Mouse (Mus musculus): Measurements from ENCODE around the gene Cog5. TPM values are rescaled to one million over a fixed set of nuclear protein-coding genes. Genes with fewer than 3 reads are reported as not detected.

Cog5 gene
- polyA plus RNA-seq, 1 experiment from 2014 or later = 34.9 TPM

DNA sequence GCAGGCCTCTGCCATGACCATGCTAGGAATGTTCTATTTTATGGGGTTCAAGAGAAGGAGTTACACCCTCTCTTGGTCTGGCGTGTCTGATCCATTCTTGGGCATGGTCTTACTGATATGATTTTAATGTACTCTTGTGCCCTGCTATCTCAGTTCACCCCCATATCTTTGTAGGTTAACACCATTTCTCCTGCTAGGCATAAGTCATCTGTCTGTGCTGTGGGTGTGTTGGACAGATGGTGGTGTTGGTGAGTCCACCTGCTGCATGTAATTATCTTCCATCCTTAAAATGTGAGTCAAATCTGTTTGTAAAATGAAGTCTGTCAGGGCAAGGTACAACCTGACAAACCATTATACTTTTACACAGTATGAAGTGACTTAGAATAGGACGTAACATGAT is 252.8 kb downstream of the Cog5 start:
- no peaks in the 10 kb centered on the region for H3K4me1 ChIP-seq (replicated peaks; ENCODE audit: control insufficient read depth, insufficient read depth, low read length)
- no peak for ATAC-seq (replicated peaks; ENCODE audit: low FRiP score, low TSS enrichment, low read depth)
- no peak overlapping the region for H3K27ac ChIP-seq (ENCODE audit: low read depth)

DNA sequence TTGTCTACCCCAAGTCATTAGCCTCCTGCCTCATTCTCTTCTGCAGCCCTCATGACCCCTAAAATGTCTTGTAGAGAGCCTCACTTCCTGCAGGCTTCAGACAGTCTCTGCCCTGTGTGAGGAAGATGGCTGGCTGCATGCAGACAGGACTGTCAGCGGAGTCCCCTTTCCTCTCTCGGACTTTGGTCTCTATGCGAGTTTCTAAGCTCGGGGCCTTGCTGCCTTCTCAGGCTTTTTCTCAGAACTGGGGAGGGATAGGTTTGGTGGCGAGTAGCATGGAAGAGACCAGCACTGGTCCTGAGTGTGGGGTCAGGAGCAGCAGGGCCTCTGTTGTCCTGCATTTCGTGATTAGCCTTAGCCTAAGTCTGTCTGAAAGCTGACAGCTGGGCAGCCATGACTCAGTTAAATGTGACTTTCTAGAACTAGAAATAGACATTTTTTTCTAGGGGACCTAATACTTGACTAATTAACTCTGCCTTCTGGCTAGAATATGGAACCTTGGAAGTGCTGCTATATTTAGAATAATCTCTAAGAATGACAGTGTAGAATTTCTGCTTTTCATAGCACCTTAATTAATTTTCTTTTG is 258.4 kb downstream of the Cog5 start:
- no peaks in the 10 kb centered on the region for H3K9me3 ChIP-seq (ENCODE audit: control insufficient read depth, low read length)
- no peak overlapping the region for H3K27ac ChIP-seq (ENCODE audit: low read depth)
- DNase-seq (ENCODE audit: low spot score) (no peak), ATAC-seq (replicated peaks; ENCODE audit: low FRiP score, low TSS enrichment, low read depth) (no peak)
- H3K4me1 ChIP-seq (replicated peaks; ENCODE audit: control insufficient read depth, insufficient read depth, low read length) = no peaks in the 10 kb centered on the region
- 82% methylated on average over 6 of the region's 6 CpGs for WGBS
- H3K4me3 ChIP-seq (ENCODE audit: low read depth, low read length) = no peak overlapping the region
- no peaks in the 10 kb centered on the region for H3K36me3 ChIP-seq (ENCODE audit: control insufficient read depth, insufficient read depth, low read length)
- H3K27me3 ChIP-seq (replicated peaks; ENCODE audit: control insufficient read depth, insufficient read depth, low read length) = no peaks in the 10 kb centered on the region
- no peak overlapping the region for H3K4me2 ChIP-seq (ENCODE audit: low read length)
- no peak overlapping the region for H3K9ac ChIP-seq (ENCODE audit: low read length)

More for the DNA sequence above, 252.8 kb downstream of the Cog5 start:
- no peak overlapping the region for H3K4me2 ChIP-seq (ENCODE audit: low read length)
- H3K9ac ChIP-seq (ENCODE audit: low read length) = no peak overlapping the region
- no peaks in the 10 kb centered on the region for H3K9me3 ChIP-seq (ENCODE audit: control insufficient read depth, low read length)
- H3K27me3 ChIP-seq (replicated peaks; ENCODE audit: control insufficient read depth, insufficient read depth, low read length) = no peaks in the 10 kb centered on the region
- no peak for DNase-seq (ENCODE audit: low spot score)
- 95% methylated on average over 2 of the region's 2 CpGs for WGBS
- H3K4me3 ChIP-seq (ENCODE audit: low read depth, low read length) = no peak overlapping the region
- H3K36me3 ChIP-seq (ENCODE audit: control insufficient read depth, insufficient read depth, low read length) = no peaks in the 10 kb centered on the region

DNA sequence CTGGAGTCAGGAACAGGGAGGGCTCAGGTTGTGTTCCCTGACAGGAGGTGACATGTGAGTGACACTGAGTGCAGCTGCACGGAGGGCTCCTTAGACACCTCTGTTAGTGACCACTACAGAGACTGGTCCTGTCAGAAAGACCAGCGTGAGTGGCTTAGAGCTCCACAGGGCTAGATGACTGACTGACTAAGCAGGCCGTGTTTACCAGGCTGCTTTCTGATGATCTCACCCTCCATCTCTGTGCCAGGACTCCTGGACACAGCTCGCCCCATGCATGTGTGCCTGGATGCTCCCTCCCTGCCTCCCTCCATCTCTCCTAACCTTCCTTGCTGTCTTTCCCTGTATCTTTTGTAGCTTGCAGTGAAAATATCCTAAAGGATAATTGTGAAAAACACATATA is 258.9 kb downstream of the Cog5 start:
- no peak overlapping the region for H3K9ac ChIP-seq (ENCODE audit: low read length)
- WGBS = 72% methylated on average over 4 of the region's 4 CpGs

DNA sequence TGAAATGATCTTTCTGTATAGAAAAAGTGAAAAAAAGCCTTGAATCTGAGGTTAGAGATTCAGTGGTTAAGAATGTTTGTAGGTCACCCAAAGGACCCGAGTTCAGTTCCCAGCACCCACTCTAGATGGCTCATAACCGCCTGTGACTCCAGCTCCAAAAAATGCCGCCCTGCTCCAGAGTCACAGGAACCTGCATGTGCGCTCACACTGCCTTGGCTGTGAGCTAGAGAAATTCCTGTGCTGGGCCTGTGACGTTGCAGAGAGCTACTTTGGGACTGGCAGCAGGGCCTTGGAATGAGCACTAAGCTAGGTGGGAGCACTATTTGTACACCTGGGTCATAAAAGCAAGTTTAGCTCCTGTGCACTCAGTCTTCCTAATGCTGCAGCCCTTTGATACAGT is 262.0 kb downstream of the Cog5 start:
- H3K36me3 ChIP-seq (ENCODE audit: control insufficient read depth, insufficient read depth, low read length) = 0 out of 2 replicates have a peak, but pooled peaks cover 6% of the 10 kb centered on the region
- no peak overlapping the region for H3K4me2 ChIP-seq (ENCODE audit: low read length)
- no peak overlapping the region for H3K27ac ChIP-seq (ENCODE audit: low read depth)
- no peak for DNase-seq (ENCODE audit: low spot score)
- H3K4me1 ChIP-seq (replicated peaks; ENCODE audit: control insufficient read depth, insufficient read depth, low read length) = no peaks in the 10 kb centered on the region
- H3K9ac ChIP-seq (ENCODE audit: low read length) = no peak overlapping the region
- H3K9me3 ChIP-seq (ENCODE audit: control insufficient read depth, low read length) = no peaks in the 10 kb centered on the region
- no peak for ATAC-seq (replicated peaks; ENCODE audit: low FRiP score, low TSS enrichment, low read depth)
- H3K27me3 ChIP-seq (replicated peaks; ENCODE audit: control insufficient read depth, insufficient read depth, low read length) = no peaks in the 10 kb centered on the region
- WGBS = 91% methylated on average over 5 of the region's 5 CpGs
- H3K4me3 ChIP-seq (ENCODE audit: low read depth, low read length) = no peak overlapping the region

More for the DNA sequence above, 258.9 kb downstream of the Cog5 start:
- Histone ChIP-seq H3K4me1 (replicated peaks; ENCODE audit: control insufficient read depth, insufficient read depth, low read length) (no peaks in the 10 kb centered on the region), H3K4me2 (ENCODE audit: low read length) (no peak overlapping the region), H3K9me3 (ENCODE audit: control insufficient read depth, low read length) (no peaks in the 10 kb centered on the region), H3K36me3 (ENCODE audit: control insufficient read depth, insufficient read depth, low read length) (no peaks in the 10 kb centered on the region), H3K27me3 (replicated peaks; ENCODE audit: control insufficient read depth, insufficient read depth, low read length) (no peaks in the 10 kb centered on the region), H3K4me3 (ENCODE audit: low read depth, low read length) (no peak overlapping the region), H3K27ac (ENCODE audit: low read depth) (no peak overlapping the region)
- ATAC-seq (replicated peaks; ENCODE audit: low FRiP score, low TSS enrichment, low read depth) (no peak), DNase-seq (ENCODE audit: low spot score) (no peak)

DNA sequence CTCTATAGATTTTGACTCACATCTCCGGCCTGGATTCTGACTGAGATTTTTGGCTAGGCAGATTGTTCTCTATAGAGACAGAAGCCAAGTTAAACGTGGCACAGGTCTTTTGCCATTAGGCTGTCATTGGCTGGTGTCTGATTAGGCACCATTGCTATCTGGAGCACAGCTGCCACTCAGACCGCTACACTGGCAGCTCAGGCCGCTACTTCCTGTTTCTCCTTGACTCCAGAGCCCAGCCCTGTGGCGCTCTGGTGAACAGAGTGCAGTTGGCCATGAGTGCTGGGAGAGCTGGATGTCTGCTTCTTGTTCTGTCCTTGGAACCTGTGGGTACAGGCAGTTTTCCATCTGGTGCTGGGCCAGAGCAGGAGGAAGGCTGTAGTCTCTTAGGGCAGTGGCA is 262.6 kb downstream of the Cog5 start:
- Histone ChIP-seq H3K4me1 (replicated peaks; ENCODE audit: control insufficient read depth, insufficient read depth, low read length) (no peaks in the 10 kb centered on the region), H3K27ac (ENCODE audit: low read depth) (no peak overlapping the region), H3K9ac (ENCODE audit: low read length) (no peak overlapping the region), H3K4me3 (ENCODE audit: low read depth, low read length) (no peak overlapping the region), H3K36me3 (ENCODE audit: control insufficient read depth, insufficient read depth, low read length) (peaks cover 10% of the 10 kb centered on the region; the same call in 1 of the 2 replicates), H3K9me3 (ENCODE audit: control insufficient read depth, low read length) (no peaks in the 10 kb centered on the region), H3K27me3 (replicated peaks; ENCODE audit: control insufficient read depth, insufficient read depth, low read length) (no peaks in the 10 kb centered on the region), H3K4me2 (ENCODE audit: low read length) (no peak overlapping the region)
- no peak for ATAC-seq (replicated peaks; ENCODE audit: low FRiP score, low TSS enrichment, low read depth)
- 83% methylated on average over 5 of the region's 5 CpGs for WGBS
- DNase-seq (ENCODE audit: low spot score) = no peak

DNA sequence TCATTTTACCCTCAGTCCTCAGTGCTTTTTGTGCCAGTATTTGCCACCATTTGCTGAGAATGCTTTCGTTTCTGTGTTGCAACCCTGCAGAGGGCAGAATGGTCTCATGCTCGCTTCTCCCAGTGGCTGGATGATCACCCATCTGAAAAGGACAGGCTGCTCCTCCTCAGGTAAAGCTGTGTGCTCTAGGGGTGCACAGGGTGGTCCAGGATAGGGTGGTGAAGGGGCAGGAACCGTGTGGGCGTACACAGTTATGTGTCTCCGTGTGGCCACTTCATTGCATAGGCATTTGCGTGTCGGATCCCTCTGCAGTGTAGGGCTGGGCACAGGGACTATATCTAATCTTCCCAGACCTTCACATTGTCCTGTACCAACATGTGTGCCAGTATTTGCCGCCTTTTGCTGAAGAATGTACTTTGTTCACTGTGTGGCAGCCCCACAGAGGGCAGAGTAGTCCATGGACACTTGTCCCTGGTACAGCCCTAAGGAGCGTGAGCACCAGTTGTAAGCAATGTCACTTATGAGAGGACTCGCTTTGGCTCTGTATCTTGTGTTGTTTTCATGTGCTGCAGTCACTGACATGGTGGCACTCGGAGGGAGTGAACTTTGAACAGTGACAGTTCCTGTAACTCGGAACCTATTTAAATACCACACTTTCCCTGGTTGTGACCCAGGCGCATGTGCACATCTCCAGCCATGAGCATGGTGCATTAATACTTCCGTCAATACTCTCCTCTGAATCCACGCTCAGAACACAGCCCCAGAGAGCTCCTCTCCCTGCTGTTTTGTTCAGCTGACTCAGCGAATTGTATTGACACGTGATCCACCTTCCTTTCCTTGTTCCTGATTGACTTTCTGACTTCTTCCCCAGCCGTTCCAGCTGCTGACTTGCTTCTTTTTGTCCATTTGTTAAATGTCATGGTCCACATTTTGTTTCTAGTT is 266.1 kb downstream of the Cog5 start:
- Histone ChIP-seq H3K27ac (ENCODE audit: low read depth) (no peak overlapping the region), H3K9me3 (ENCODE audit: control insufficient read depth, low read length) (no peaks in the 10 kb centered on the region), H3K4me3 (ENCODE audit: low read depth, low read length) (no peak overlapping the region), H3K4me1 (replicated peaks; ENCODE audit: control insufficient read depth, insufficient read depth, low read length) (no peaks in the 10 kb centered on the region), H3K9ac (ENCODE audit: low read length) (no peak overlapping the region), H3K36me3 (ENCODE audit: control insufficient read depth, insufficient read depth, low read length) (peaks cover 32% of the 10 kb centered on the region), H3K27me3 (replicated peaks; ENCODE audit: control insufficient read depth, insufficient read depth, low read length) (no peaks in the 10 kb centered on the region), H3K4me2 (ENCODE audit: low read length) (no peak overlapping the region)
- no peak for ATAC-seq (replicated peaks; ENCODE audit: low FRiP score, low TSS enrichment, low read depth)
- 84% methylated on average over 18 of the region's 18 CpGs for WGBS
- DNase-seq (ENCODE audit: low spot score) = no peak

DNA sequence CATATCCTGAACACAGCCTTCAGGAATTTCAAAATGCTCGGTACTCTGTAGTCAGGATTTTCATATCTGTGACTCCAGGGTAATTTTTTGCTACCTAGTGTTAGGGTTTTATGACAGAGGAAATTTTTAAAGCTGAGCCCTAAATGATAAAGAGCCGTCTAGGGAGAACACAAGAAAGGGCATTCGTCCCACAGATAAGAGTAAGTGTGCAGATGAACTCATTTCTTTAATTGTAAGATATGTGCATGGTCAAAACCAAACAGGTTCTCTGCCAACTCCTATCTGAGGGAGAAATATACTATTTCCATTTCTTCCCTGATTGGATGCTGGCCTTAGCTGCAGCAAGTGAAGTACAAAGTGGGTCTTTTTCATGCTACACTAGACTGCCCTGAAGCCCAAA is 269.5 kb downstream of the Cog5 start:
- ATAC-seq (replicated peaks; ENCODE audit: low FRiP score, low TSS enrichment, low read depth) = no peak
- WGBS = 79% methylated on average over 3 of the region's 3 CpGs
- no peak overlapping the region for H3K27ac ChIP-seq (ENCODE audit: low read depth)
- H3K27me3 ChIP-seq (replicated peaks; ENCODE audit: control insufficient read depth, insufficient read depth, low read length) = no peaks in the 10 kb centered on the region
- no peak overlapping the region for H3K4me2 ChIP-seq (ENCODE audit: low read length)
- H3K4me3 ChIP-seq (ENCODE audit: low read depth, low read length) = no peak overlapping the region
- no peaks in the 10 kb centered on the region for H3K9me3 ChIP-seq (ENCODE audit: control insufficient read depth, low read length)
- peaks cover 59% of the 10 kb centered on the region for H3K36me3 ChIP-seq (ENCODE audit: control insufficient read depth, insufficient read depth, low read length)
- no peak for DNase-seq (ENCODE audit: low spot score)
- no peak overlapping the region for H3K9ac ChIP-seq (ENCODE audit: low read length)
- H3K4me1 ChIP-seq (replicated peaks; ENCODE audit: control insufficient read depth, insufficient read depth, low read length) = no peaks in the 10 kb centered on the region

DNA sequence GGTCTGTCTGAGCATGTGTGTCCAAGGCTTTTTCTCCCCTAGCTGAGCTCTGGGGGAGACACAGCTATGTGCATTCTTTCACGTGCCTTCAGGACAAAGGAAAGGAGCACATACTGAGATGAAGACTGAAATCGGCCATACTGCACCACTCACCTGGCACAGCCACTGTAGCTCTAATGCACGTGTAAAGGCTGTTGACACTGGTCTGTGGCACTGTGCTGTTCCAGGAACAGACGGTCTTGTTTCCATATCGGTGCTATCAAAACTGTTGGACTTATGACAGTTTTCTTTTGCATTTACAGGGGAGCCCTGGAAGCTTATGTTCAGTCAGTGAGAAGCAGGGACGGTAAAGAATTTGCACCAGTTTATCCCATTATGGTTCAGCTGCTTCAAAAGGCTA is 270.7 kb downstream of the Cog5 start:
- ATAC-seq (replicated peaks; ENCODE audit: low FRiP score, low TSS enrichment, low read depth) = no peak
- no peaks in the 10 kb centered on the region for H3K27me3 ChIP-seq (replicated peaks; ENCODE audit: control insufficient read depth, insufficient read depth, low read length)

More for the DNA sequence above, 270.7 kb downstream of the Cog5 start:
- H3K4me3 ChIP-seq (ENCODE audit: low read depth, low read length) = no peak overlapping the region
- 90% methylated on average over 6 of the region's 6 CpGs for WGBS
- H3K4me2 ChIP-seq (ENCODE audit: low read length) = no peak overlapping the region
- H3K4me1 ChIP-seq (replicated peaks; ENCODE audit: control insufficient read depth, insufficient read depth, low read length) = no peaks in the 10 kb centered on the region; the same call in 1 of the 2 replicates
- no peak overlapping the region for H3K27ac ChIP-seq (ENCODE audit: low read depth)
- no peak for DNase-seq (ENCODE audit: low spot score)
- H3K36me3 ChIP-seq (ENCODE audit: control insufficient read depth, insufficient read depth, low read length) = peaks cover 71% of the 10 kb centered on the region
- H3K9me3 ChIP-seq (ENCODE audit: control insufficient read depth, low read length) = no peaks in the 10 kb centered on the region
- no peak overlapping the region for H3K9ac ChIP-seq (ENCODE audit: low read length)
